Mouse (Mus musculus) bone marrow, adult 2 months (tissue): ENCODE measurements around the gene Nsun5. TPM values are rescaled to one million over a fixed set of nuclear protein-coding genes. Genes with fewer than 3 reads are reported as not detected.

Experiments
- H3K27ac ChIP-seq: fragments of 200-500 bp; 2 replicates; pipeline ENCODE4 v1.5.1; 2012; ENCODE audit warnings: low read depth, mild to moderate bottlenecking, control low read depth, inconsistent platforms, low read length; ENCODE audit not compliant: control insufficient read depth, poor library complexity, insufficient read depth
- H3K4me1 ChIP-seq: fragments of 200-500 bp; 2 replicates; pipeline ENCODE4 v1.6.1; 2011; ENCODE audit warnings: low read length; ENCODE audit not compliant: control insufficient read depth, insufficient read depth
- H3K4me3 ChIP-seq: fragments of 200-500 bp; replicated peaks from 2 replicates; pipeline ENCODE3; 2011; ENCODE audit warnings: mild to moderate bottlenecking, low read depth, low read length, control low read depth; ENCODE audit not compliant: control insufficient read depth
- CTCF ChIP-seq: fragments of 200-500 bp; IDR thresholded peaks from 2 replicates; pipeline ENCODE4 v1.5.1; 2011; ENCODE audit warnings: low read length, control low read depth; ENCODE audit not compliant: control insufficient read depth, insufficient read depth
- POLR2A ChIP-seq: fragments of 200-500 bp; IDR thresholded peaks from 2 replicates; pipeline ENCODE4 v1.6.1; 2011; ENCODE audit warnings: low read depth, mild to moderate bottlenecking, control low read depth, low read length, borderline replicate concordance; ENCODE audit not compliant: control insufficient read depth
- WGBS: fragments of 180-500 bp; shearing (Covaris S2); methylation state at CpG from one replicate; pipeline ENCODE4 v1.1.7; 2018; 5-methylcytosine and 5-hydroxymethylcytosine counted together
- polyA plus RNA-seq: library from polyadenylated mRNA; stranded (reverse); fragments of >200 nt; gene quantifications from 2 replicates; pipeline ENCODE4 v1.2.4, GENCODE M21; 2011; ENCODE audit warnings: low replicate concordance; ENCODE audit not compliant: missing spikeins, insufficient read depth, insufficient read length

Nsun5 gene
- polyA plus RNA-seq, result 5.7 and 12.8 TPM in 2 replicates

DNA sequence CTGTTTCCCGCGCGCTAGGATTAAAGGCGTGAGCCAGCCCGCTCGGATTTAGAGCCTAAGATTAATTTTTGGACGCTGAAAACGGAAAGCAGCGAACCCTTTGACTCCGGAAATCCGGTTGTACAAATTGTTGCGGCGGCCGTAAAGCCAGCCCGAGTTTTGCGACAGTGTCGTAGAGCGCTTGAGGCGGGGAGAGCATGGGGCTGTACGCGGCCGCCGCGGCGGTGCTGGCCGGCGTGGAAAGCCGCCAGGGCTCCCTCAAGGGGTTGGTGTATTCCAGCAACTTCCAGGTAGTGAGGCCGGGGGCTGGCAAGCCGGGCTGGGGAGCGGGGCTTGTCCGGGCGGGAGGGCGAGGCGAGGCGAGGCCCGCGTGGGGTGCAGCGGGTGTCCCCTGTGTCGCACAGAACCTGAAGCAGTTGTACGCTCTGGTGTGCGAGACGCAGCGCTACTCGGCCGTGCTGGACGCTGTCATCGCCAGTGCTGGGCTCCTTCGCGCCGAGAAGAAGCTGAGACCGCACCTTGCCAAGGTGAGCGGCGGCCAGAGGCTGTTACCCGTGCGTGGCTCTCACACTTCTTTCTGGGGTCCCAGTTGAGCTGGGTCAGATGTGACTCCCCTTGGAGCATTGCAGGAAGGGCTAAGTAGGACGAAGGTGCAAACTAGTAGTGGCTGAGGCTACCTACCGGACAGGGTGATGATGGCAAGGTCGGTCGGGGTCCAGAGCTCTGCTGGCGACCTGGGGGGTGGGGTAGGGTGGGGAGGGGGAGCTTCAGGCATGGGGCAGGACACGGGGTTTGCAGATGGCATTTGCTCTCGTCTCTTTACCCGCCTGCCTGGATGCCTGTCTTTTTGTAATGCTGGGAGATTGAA is at the start of gene Nsun5:
TSS of gene Nsun5 (plus strand) at position 167 of the 868 bp plus-strand sequence.
- H3K4me1 ChIP-seq, result no peaks in the 10 kb centered on the region; the same call in 1 of the 2 replicates
- no peak for TF ChIP-seq CTCF
- TF ChIP-seq POLR2A, result no peak; the same call in 1 of the 2 replicates
- peak within 1 kb of the TSS; percentile 89 for H3K4me3 ChIP-seq
- WGBS, result 1% methylated on average over 64 of the region's 64 CpGs
- H3K27ac ChIP-seq, result peak within 1 kb of the TSS; percentile 79

DNA sequence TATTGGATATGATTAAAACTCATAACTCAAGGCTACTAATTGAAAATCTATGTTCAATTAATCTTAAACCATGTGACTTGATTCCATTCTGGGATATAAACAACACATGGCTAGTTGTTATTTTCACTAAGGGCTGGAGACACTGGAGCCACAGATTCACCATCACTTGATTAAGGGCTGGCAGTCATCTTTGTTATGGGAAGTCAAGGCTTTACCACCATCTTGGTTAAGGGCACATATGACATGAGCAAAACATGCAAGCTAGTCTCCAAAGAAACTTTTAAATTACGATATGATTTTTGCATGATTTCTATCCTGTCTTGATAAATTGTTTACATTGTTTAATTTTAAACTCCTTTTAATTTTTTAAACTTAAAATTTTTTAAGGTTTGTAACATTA is 47.6 kb upstream of the Nsun5 start:
- TF ChIP-seq POLR2A (no peak), CTCF (no peak)
- no peak overlapping the region for H3K27ac ChIP-seq
- H3K4me1 ChIP-seq, result no peaks in the 10 kb centered on the region
- H3K4me3 ChIP-seq, result no peak overlapping the region
- WGBS, result 81% methylated on average over 1 of the region's 1 CpGs

DNA sequence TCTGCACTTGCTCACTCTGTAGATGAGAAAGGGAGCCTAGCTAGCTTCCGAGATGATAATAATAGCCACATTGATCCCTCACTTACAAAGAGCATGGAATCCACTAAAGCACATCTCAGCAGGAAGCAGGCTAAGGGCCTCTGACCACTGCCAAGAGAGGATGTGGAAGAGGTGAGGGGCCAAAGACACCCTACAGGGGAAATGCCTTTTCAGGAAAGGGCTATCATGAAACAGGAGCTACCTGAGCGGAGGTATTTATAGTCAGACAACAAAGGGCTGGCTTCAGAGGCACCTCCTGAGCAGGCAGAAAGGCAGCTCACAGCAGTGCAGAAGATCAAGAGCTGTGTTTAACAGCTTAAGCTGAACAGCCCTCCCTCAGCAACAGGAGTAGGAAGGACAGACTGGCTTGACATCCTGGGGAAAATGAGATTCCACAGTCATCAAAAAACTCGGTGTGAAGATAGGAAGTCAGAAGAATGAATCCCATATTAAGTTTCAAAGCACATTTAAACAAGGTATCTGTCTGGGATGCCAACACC is 43.6 kb upstream of the Nsun5 start:
- H3K4me1 ChIP-seq, result no peaks in the 10 kb centered on the region
- WGBS, result 62% methylated on average over 3 of the region's 3 CpGs
- no peak overlapping the region for H3K27ac ChIP-seq
- TF ChIP-seq CTCF, result no peak
- no peak for TF ChIP-seq POLR2A
- no peak overlapping the region for H3K4me3 ChIP-seq

DNA sequence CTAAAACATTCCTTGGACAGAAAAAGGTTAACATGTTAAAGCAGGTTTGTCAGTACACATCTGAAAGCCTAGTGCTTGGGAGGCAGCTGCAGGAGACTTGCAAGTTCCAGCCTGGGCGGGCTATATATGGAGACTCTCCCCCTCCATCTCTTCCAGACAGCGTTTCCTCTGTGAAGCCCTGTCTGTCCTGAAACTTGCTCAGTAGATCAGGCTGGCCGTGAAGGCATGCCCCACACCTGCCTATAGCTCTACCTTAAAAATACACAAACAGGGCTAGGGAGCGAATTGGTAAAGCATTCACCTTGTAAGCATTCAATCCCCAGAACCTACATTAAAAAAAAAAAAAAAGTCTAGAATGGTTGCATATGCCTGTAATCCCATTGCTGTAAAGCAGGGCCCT is 40.3 kb upstream of the Nsun5 start:
- no peak overlapping the region for H3K27ac ChIP-seq
- no peak for TF ChIP-seq CTCF
- no peak for TF ChIP-seq POLR2A
- no peak overlapping the region for H3K4me3 ChIP-seq
- WGBS, result 81% methylated on average over 4 of the region's 4 CpGs
- no peaks in the 10 kb centered on the region for H3K4me1 ChIP-seq

DNA sequence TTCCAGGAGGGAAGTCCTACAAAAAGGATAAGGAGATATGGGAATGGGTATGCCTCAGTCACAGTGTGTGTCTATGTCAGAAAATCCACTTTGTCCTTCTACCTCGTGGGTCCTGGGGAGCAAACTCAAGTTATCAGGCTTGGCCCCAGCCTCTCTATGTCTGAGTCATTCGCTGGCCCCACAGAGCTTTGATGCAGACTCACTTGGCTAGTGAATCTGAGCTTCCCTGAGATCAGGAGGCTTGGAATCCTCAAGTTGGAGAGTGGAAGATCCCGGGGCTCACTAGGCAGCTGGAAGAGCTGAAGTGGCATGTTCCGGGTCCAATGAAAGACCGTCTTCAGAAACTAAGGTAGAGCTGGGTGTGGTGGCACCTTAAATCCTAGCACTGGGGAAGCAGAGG is 39.6 kb upstream of the Nsun5 start:
- 76% methylated on average over 5 of the region's 5 CpGs for WGBS
- TF ChIP-seq POLR2A (no peak), CTCF (no peak)
- Histone ChIP-seq H3K4me3 (no peak overlapping the region), H3K27ac (no peak overlapping the region), H3K4me1 (no peaks in the 10 kb centered on the region)

DNA sequence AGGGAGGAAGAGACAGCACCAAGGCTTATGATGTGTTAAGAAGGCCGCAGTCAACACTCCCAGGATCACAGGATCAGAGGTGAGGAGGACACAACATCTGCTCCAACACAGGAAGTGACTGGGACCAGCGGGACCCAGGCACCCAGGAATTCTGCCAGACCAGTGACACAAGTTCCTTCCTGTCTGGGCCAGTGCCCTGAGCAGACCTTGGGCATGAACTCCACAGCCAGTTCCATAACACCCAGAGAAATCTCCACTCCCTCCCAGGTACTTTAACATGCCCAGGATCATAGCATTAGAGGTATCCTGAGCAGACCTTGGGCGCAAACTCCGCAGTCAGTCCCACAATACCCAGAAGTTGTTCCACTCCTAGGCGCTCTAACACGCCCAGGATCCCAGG is 38.6 kb upstream of the Nsun5 start:
- 69% methylated on average over 6 of the region's 6 CpGs for WGBS

DNA sequence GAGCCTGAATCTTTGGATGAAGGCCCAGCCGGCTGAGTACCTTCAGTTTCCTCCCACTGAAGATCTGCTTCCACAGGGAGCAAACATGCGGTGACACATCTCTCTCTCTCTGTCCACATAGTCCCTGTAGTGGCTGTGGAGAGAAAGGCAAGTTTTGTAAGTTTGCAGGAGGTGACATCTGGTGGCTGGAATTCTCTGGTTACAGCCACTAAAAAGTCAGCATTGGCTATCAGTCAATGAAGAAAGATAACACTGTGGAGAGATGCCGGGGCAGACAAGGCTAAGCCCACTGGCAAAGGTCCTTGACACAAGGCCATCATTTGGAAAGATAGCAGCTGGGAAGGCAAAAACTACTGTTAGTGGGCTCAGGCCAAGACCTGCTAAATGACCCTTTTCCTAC is 32.2 kb upstream of the Nsun5 start:
- TF ChIP-seq POLR2A (no peak), CTCF (no peak)
- no peaks in the 10 kb centered on the region for H3K4me1 ChIP-seq
- 84% methylated on average over 3 of the region's 3 CpGs for WGBS
- H3K27ac ChIP-seq, result no peak overlapping the region
- H3K4me3 ChIP-seq, result no peak overlapping the region

More for the DNA sequence above, 38.6 kb upstream of the Nsun5 start:
- H3K4me3 ChIP-seq, result no peak overlapping the region
- no peak overlapping the region for H3K27ac ChIP-seq
- H3K4me1 ChIP-seq, result no peaks in the 10 kb centered on the region
- TF ChIP-seq POLR2A (no peak), CTCF (no peak)

DNA sequence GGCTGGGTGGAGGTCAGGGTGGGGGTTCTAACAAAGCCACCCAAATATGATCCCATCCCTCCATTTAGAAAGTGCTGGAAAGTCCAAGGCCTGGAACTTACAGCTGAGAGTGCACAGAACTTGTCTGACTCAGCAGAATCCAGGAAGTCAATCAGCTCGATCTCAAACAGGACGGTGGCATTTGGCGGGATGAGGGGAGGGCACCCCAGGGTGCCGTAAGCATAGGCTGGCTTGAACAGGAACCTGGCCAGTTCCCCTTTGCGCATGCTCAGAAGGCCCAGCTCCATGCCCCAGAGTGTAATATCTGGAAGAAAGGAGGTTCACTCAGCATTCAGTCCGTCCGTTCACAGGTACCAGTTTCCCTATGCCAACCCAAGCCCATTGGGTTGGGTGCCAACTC is 23.8 kb upstream of the Nsun5 start:
- H3K4me1 ChIP-seq, result no peaks in the 10 kb centered on the region; the same call in 1 of the 2 replicates
- H3K4me3 ChIP-seq, result no peak overlapping the region
- H3K27ac ChIP-seq, result no peak overlapping the region
- WGBS, result 18% methylated on average over 7 of the region's 7 CpGs
- TF ChIP-seq POLR2A (no peak), CTCF (no peak)
